Mouse (Mus musculus): Measurements from ENCODE around the gene P2ry6.

Gene P2ry6

DNA sequence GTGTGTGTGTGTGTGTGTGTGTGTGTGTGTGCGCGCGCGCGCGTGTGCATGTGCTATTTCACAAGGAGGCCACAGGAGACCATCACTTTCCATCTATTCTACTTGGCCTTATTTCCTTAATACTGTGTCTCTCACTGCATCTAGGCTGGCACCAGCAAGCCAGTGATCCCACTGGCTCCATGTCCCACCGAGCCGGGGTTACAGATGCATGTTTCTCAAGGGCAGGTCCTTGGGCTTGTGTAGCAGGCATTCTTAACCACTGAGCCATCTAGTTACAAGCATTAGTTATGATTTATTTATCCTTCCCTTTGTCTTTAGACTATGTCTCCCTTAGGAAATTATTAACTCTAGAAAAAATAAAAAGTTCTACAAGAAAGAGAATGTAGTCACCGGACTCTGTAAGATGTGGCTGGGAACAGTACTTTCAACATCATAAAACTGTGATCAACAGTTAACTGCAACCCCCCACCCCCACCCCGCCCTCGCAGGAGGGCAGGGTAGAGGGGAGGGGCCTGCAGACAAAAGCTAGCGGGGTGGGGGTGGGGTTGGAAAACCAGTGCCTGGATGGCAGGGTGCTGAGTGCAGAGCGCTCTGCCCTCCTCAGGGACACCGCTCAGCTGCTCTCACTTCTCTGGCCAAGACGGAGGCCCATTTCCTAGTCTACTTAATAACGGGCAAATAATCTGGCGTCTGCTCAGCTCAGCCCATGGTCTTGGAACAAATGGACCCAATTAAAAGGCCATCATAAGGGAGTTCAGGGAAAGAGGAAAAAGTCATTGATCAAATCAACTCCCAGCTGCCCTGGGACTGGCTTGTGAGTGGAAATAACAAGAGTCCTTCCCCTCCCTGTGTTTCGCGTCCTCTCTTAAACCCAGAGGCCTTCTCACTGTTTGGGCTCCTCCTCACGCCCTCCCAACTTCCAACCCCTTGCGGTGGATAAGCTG is 10.3 kb upstream of the P2ry6 start:
- peak; percentile 53 for DNase-seq

DNA sequence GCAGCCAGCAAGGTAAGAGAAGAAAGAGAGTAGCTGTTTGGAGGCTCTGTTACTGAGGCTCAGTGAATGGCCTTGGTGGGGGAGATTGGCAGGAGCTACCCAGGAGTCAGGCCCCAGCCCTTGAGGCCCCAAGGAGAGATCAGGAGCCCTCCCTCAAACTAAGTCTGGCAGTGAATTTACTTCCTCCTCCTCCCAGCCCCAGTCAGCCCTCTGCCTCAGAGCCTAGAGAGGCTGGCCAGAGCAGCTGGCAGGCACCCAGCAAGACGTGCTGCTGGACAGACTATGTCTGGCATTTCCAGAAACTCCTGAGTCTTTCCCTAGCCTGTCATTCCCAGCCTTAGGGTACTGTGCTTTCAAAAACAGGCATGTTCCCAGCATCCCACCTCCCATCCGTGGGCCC is 4.7 kb upstream of the P2ry6 start:
- peak; percentile 85 for DNase-seq

DNA sequence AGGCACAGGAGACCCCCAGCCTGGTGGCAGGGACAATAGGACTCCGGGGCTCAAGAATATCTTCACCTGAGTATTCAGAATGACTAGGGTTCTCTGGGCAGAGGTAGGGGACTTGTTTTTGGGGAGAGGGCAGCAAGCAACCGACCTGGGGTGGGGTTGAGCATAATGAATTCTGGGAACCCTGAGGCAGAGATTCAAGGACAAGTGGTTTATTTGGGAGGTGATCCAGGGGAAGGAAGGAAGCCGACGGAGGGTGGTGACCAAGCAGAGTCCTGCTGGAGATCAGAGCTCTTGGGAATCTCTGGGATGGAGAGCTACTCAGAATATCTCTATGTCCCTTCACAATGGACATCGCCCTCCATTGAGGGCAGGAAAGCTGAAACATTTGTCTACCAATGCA is 3.7 kb upstream of the P2ry6 start:
- no peak for DNase-seq

DNA sequence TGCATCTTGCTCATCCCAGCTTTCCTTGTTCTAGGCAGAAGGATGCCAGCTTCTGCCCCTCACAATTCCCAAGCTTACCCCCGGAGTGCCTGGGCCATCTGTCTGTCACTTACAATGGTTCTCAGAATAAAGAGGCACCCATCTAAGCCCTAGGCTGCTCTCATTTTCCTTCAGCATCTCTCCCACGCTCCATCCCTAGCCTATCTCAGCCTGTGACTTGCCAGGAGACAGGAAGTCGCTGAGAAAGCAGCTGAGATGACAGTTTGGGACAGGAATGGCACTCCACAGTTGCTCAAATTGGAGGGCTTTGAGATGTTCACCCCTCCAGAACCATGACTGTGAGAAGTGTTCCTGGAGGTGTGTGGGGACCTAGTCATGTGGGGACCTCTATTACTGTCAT is 1.6 kb downstream of the P2ry6 start:
- DNase-seq = no peak

DNA sequence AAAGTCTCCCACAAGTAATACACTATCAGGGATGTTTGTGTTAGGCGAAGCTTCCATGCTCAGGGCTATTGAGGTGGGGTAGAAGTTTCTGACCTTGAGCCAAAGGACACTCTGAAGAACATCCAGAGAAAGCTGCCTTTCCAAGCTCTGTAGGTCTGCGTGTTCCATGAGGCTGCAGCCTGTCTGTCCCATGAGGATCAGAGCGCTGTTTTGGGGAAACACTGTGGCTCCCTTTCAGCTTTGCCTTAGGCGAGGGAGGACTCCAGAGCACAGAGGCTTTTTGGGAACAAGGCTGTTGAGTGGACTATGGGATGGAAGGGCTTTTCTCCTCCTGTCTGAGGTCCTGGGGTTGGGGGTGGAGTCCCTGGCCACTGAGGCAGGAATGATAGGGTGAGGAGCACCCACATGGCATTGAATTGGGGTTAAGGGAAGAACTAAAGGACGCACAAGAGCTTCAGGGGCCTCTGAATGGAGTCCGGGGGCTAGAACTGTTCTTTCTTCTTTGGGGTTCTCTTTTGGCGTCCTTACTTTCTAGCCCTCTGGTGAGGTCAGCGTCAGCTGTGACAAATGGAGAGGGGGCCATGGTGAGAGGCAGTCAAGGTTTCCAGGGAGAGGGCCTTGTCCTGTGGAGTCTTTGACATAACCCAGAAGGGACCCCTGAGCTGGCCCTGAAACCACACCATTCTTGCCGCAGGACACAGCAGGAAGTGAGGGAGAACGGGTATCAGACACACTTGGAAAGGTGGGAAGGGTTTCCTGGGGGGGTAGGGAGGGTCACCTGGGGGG is 5.4 kb downstream of the P2ry6 start:
- DNase-seq = no peak

DNA sequence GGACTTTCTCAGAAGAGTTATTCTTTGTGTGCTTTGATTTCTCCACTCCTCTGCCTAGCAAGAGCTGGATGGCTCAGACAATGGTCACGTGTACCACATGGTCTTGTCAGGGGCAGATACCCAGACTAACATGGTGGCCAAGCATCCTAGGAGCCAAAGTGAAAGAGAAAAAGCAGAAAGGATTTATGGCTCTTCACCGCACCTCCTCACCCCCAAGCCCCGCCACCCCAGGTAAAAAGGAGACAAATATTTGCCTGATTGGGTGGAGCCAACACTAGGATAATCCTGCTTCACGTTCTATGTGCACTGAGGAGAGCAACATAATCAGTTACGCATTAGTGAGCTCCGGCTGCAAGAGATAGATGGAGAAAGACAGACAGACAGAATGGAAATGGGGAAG is 6.1 kb downstream of the P2ry6 start:
- DNase-seq = no peak

DNA sequence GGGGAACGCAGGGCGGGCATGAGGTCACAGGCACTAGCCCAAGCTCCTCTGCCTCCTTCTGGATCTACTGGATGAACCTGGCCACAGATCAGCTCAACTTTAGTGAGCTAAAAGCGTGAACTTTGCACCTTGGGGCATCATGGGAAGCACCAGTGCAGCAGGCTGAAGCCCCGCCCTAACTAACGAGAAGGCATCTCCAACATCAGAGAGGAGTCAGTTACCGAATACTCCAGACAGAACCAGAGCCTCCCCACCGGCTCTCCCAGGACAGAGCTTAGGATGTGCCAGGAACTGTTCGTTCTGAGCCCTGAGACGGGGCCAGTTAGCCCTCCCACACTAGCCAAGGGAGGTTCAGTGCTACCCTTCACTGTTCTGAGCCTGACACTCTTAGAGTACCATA is 6.6 kb downstream of the P2ry6 start:
- DNase-seq = no peak

DNA sequence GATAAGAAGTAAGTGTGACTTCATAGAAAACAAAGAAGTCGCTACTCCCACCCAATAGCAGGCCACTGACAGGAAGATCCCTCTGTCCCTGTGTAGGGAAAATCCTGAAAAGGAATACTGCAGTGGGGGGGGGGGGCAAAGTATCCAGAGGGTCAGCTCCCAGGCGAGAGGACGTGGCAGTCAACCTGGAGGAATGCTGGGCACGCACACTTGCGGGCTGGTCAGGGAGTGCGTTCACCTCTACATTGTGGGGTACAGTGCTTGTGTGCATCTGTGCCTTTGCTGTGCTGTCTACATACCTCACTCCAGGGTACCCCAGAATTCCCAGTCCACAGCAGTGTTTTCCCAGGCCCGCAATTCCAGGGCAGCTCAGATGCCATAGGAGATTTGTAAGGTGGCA is 8.4 kb downstream of the P2ry6 start:
- DNase-seq = no peak

DNA sequence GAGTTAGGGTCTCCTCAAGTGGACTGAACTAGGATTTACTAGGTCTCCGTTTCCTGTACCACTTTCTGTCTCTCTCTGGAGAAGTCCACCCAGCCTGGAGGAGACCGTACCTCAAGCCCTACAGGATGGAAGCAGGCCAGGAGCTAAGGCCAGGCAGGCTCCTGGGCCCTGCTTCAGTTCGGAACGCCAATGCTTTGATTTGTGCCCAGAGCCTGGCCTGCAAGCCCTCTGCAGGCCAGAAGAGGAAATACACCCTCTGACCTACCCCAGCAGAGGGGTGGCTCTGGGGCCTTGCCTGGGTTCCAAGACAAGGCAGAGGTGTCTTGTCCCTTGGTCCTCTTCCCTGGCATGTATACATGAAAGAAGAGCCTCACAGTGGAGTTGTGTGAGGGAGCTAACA is 9.4 kb downstream of the P2ry6 start:
- DNase-seq = peak; percentile 48

DNA sequence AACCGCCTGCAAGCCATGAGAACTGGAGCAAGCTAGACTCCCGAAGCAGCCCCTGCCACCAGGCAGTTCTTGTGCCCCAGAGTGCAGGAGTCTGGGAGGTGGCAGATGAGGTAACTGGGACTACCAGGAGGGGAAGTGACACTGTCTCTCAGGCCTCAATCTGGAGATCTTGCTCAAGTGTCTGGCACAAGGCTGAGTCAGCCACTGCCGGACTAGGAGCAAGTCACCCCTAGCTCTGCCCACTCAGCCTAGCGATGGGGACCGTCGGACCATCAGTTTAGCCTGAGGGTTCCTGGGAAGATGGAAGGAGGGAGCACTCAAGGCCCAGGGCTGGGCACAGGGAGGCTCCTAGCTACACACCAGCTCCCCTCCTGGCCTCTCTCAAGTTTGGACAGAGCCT is 10.2 kb downstream of the P2ry6 start:
- DNase-seq = no peak

DNA sequence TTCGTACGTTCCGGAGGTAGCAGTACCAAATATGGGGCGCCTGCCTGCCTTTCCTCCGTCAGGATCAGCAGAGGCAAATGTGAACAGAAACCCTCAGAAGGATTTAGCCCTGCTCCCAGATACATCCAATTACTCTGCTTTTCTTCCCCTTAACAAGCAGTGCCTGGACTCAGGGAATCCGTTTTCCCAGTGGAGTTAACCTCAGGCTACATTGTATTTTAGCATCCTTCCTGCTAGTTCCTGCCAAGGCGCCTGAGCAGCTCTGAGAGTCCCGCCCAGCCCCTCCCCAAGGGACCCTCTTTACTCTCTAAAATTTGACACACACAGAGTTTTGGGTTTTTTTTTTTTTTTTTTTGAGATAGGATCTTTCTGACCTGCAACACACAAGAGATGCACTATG is 11.1 kb downstream of the P2ry6 start:
- no peak for DNase-seq

DNA sequence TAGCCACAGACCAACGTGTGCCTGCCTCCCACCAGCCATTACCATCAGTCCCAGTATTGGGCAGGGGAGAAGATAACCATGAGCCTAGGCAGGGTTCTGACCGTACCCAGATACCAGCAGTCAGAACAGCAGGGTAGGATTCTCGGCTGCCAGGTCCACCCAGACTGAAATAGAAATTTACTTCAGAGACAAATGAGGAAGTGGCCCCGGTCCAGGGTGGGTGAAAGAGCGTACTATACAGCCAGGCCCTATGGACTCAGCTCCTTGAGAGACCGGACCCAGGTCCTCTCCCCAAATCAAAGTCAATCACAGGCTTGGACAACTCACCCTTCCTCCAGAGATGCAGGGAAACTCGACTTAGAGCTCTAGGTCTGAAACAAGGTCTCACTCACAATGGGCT is 13.3 kb downstream of the P2ry6 start:
- no peak for DNase-seq

DNA sequence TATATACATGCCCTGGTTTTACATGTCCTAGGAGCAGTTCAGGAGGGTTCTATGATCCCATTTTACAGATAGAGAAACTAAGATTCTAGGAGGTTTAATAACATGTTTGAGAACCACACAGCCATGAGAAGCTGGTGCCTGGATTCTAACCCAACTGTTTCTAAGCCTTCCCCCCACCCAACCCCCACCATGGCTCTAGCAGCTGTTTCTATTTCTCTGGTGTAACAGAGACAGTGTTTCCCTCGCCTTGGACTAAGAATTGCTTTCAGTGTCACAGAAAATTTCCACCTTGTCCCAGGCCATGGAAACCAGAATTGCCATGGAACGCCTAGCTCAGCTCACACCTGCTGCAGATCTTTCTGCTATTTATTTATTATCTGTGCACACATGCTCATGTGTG is 14.0 kb downstream of the P2ry6 start:
- no peak for DNase-seq

DNA sequence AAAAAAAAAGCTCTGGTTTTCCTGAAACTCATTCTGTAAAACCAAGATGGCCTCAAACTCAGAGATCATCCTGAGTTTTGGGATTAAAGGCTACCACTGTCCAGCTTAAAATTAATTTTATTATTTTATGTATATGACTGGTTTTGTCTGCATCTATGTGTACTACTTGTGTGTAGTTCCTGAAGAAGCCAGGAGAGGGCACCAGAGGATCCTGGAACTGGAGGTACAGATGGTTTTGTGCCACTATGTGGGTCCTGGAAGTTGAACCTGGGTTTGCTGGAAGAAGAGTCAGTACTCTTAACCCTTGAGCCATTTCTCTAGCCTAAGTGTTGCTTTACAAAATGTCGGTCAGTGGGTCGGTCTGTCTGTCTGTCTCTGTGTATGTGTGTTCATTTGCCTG is 16.0 kb downstream of the P2ry6 start:
- no peak for DNase-seq

DNA sequence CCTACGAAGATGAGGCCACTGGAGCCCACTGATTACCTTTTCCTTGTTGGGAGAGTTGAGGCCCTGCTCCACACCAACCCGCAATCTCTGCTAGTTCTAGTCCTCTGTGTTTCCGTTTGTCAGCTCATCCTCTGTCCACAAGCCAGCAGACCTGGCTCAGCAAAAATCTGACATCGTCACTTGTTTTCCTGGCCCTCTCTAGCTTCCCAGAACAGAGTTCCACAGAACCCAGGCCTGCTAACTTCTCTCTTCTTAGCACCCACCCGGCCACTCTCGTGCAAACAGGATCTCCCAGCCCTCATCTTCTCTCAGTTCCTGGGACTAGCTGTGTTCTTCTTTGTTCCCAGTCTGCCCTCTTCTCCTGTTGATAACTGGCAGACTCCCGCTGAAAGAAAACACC is 21.8 kb downstream of the P2ry6 start:
- DNase-seq = no peak

DNA sequence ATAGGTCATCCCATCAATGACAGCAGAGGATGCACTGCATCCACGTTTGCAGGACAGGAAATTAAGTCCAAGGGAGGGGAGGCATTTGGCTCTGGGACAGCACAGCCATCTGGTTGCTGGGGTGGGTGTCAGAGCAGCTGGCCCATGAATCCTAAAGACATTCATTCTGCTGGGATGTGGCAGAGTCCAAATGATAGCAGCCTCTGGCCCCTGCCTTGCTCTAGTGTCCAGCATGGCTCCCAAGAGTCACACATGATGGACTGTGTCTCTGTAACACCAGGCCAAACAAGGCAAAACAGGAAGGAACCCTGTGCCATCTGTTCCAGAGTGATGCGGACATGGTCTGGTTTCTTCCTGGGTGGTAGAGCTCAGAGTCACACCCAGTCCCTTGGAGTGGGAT is 22.5 kb downstream of the P2ry6 start:
- DNase-seq = no peak

DNA sequence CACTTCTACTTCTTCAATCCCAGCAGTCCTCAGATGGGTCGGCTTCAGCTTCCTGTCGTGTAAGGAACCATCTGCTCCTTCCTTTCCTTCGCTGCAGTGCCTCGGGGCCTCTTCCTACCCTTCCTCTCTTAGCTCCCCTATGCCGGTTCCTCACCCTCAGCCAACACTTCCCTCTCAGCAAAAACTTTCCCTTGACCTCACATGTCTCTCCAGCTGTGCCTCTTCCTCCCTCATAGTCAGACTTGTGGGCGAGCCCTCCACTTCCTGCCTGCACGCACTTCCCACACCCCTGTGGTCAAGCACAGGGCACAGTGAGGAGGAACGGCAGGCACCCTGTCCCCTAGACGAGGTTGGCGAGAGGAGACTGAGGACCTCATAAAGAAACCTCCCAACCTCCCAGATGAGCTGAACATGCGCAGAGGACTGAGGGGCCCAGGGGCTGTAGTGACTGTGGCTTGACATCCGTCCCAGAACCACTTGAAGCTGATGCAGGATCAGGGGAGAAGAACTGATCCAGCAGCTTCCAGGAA is 23.9 kb downstream of the P2ry6 start:
- DNase-seq = peak; percentile 52

DNA sequence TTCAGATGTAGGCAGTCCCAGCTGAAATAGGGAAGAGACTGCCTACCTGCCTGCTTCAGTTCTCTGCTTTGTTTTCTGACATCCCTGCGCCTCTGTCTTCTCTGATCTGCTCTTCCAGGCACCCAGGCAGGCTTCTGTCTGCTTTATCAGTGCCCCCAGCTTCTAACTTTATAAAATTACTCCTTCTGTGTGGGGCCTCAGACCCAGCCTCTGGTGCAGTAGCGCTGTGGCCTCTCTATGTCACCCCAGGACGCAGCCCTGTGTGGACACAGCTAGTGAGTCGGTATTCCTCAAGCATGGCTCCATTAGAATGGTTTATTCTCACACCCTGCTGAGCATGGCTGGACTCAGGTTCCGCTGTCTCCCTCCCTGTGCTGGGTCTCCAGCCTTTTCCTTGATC is 24.4 kb downstream of the P2ry6 start:
- DNase-seq = no peak

DNA sequence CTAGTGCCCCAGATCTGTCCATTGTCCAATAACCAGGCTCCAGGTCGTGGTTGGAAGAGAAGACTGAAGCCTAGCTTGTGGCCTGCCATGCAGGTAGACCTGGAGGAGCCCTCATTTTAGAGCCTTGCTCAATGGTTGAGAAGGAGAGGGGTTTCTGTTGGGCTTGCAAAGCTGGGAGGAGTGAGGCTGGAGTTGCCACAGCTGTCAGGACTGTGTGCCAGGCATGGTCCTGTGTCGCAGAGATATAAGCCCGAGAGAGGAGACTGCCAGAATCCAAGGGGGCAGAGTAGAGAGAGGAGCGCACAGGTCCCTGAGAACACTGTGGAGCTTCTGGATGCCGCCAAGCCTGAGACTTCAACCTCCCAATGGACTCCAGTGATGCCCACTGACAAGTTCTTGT is 29.7 kb downstream of the P2ry6 start:
- DNase-seq = no peak

DNA sequence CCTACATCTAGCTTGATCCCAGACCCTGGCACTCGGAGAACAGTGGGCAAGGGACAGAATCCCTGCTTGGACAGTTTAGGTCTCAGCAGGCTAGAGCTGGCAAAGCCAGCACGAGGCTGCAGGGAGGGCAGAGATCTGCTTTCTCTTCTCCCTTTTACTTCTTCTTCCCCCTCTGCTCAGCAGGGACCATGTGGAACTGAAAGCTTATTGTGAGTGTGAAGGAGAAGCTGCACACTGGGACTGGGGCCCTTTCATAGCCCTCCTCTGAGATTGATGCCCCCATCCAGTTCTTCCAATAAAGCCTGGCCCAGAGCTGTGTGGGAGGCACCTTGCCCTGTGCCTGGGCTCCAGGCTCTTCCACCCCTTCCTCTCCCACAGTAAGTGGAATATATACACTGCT is 30.1 kb downstream of the P2ry6 start:
- DNase-seq = no peak

DNA sequence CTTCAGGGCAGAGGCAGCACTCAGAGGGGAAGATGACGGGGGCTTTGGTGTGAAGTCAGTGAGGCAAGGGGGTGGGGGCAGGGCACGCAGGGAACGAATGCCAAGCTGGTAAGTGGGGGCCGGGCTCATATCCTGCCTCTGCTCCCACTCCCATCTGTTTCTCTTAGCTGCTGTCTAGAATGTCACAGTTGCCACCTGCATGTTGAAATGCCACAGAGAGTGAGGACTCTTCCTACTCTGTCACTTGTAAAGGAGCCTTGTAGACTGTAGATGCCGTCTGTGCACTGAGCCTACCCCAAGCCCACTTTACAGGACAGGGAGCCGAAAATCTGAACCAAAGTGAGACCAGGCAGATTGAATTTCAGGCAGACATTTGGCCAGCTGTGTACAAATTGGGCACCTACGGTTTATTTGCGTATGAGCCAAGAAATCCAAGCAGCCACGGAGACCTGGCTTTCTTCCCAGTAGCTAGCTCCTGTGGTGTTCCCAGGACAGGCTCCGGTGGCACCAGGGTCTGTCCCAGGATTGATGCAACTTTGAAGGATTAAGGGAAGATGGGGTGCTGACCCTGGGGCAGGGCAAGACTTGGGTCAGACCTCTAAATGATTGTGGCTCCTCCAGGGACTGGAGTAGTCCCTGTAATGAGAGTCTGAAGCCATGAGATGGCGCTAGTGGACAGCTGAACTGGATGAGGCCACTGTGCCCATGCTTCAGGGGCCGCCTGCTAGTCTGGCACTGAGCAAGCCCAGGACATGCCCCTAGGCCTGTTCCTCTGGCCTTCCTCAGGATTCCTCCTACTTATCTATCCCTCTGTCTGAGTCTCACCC is 31.4 kb downstream of the P2ry6 start:
- DNase-seq = peak; percentile 75

DNA sequence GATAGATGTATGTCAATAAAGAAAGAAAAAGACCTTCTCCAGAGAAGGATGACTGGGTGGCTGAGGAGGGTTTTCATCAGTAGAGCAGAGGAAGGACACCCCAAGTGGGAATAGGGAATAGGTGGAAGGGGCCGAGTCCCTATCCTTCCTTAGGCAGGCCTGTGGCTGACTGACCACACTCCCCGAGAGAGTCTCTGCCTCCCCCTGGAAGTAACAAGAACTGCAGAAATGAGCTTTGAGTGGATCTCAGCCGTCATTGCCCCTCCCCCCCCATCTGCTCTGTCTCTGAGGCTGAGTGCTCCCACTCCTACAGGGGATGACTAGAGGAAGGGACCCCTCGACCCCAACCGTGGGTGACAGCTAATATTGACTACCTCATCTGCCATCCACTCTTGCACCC is 33.3 kb downstream of the P2ry6 start:
- DNase-seq = no peak

DNA sequence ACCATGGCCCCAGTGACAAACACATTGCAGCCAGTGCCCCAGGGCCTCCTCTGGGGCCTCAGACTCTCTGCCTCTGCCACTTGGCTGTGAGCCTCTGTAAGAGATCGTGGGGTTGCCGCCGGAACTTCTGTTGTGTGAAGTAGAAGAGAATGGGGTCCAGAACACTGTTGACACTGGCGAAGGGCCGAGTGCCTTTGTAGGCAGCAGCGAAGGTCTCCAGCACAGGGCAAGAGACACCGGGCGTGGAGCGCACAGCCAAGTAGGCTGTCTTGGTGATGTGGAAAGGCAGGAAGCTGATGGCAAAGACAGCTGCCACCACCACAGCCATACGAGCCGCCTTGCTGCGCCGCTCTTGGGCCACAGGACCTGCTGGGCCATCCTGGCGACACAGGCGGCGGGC is 36.3 kb downstream of the P2ry6 start:
- no peak for DNase-seq
